Mouse (Mus musculus) embryonic facial prominence, embryonic 15.5 days (tissue): ENCODE results near the gene Nup210. TPM values are rescaled to one million over a fixed set of nuclear protein-coding genes. Genes with fewer than 3 reads are reported as not detected.
"Not testable (repeated sequence)": the region's sequence is repeated elsewhere in the genome, so short reads cannot be mapped to it uniquely, and the experiment has no call there.

Experiments used
- ATAC-seq: fragments of 200-750 bp; cut with Nextera tagmentation; 2 replicates; pipeline ENCODE4 v1.8.0; 2017; ENCODE audit warnings: low read depth, moderate TSS enrichment; ENCODE audit not compliant: insufficient number of reproducible peaks, low FRiP score, low TSS enrichment
- H3K27ac ChIP-seq: fragments of 300-500 bp; sonication (generic); replicated peaks from 2 replicates; pipeline ENCODE4 v1.5.1; 2015; ENCODE audit warnings: mild to moderate bottlenecking, inconsistent platforms
- H3K27me3 ChIP-seq: fragments of 300-500 bp; sonication (generic); 2 replicates; pipeline ENCODE4 v1.6.1; 2015; ENCODE audit warnings: inconsistent platforms
- H3K36me3 ChIP-seq: fragments of 300-500 bp; sonication (generic); 2 replicates; pipeline ENCODE4 v1.6.1; 2015; ENCODE audit warnings: mild to moderate bottlenecking, inconsistent platforms
- H3K4me1 ChIP-seq: fragments of 300-500 bp; sonication (generic); 2 replicates; pipeline ENCODE4 v1.6.1; 2015; ENCODE audit warnings: inconsistent platforms
- H3K4me2 ChIP-seq: fragments of 300-500 bp; sonication (generic); replicated peaks from 2 replicates; pipeline ENCODE4 v1.6.1; 2015; ENCODE audit warnings: mild to moderate bottlenecking, inconsistent platforms
- H3K4me3 ChIP-seq: fragments of 300-500 bp; sonication (generic); replicated peaks from 2 replicates; pipeline ENCODE4 v1.5.1; 2015; ENCODE audit warnings: mild to moderate bottlenecking, inconsistent platforms
- H3K9ac ChIP-seq: fragments of 300-500 bp; sonication (generic); 2 replicates; pipeline ENCODE4 v1.6.1; 2015; ENCODE audit warnings: inconsistent platforms
- H3K9me3 ChIP-seq: fragments of 300-500 bp; sonication (generic); replicated peaks from 2 replicates; pipeline ENCODE4 v1.6.1; 2016; ENCODE audit warnings: inconsistent platforms
- WGBS: fragments of 180-500 bp; shearing (Covaris S2); methylation state at CpG from one replicate; pipeline ENCODE4 v1.1.7; 2015; 5-methylcytosine and 5-hydroxymethylcytosine counted together
- polyA plus RNA-seq: library from polyadenylated mRNA; unstranded; fragments of >200 nt; fragmentation: Nextera tagmentation; extraction: Ambion mirVana; gene quantifications from 2 replicates; pipeline ENCODE4 v1.2.1, GENCODE M21; 2015

The Nup210 gene
- polyA plus RNA-seq, 1 experiment from 2014 or later = 9.2 TPM

DNA sequence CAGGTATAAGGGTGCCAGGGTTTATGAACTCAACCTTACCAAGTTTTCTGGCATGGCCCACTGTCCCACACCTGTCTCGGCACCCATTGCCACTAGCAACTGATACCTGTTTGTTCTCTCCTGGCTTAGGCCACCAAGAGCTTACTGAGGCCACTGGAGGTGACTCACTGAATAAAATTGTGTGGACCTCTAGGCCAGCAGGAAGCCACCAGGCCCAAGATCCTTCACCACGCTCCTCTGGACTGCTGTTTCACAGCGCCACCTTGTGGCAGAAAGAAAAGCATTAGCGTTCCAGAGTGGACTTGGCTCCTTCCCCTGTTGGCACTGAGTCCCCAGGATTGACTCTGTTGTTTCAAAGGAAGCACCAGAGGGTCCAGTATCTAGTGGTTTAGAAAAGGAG lies 23.2 kb upstream of the Nup210 start:
- 26% methylated on average over 4 of the region's 4 CpGs for WGBS
- no peaks in the 10 kb centered on the region for H3K9me3 ChIP-seq
- no peak for ATAC-seq
- no peak overlapping the region for H3K9ac ChIP-seq
- no peak overlapping the region for H3K27ac ChIP-seq
- H3K4me3 ChIP-seq = no peak overlapping the region
- H3K36me3 ChIP-seq = no peaks in the 10 kb centered on the region
- no peaks in the 10 kb centered on the region for H3K4me1 ChIP-seq
- H3K4me2 ChIP-seq = no peak overlapping the region
- H3K27me3 ChIP-seq = no peaks in the 10 kb centered on the region

- ATAC-seq = 0 out of 2 replicates have a peak, but pooled peaks have one; percentile 29
- Histone ChIP-seq H3K4me3 (no peak overlapping the region), H3K27me3 (no peaks in the 10 kb centered on the region), H3K9ac (no peak overlapping the region), H3K4me1 (no peaks in the 10 kb centered on the region), H3K4me2 (no peak overlapping the region), H3K27ac (no peak overlapping the region), H3K9me3 (no peaks in the 10 kb centered on the region), H3K36me3 (no peaks in the 10 kb centered on the region)
- WGBS = 71% methylated on average over 10 of the region's 10 CpGs
Observed at GRCm38 (mm10) chr6:91137343-91137956, 20.8 kb upstream of the Nup210 start.

- no peak overlapping the region for H3K27ac ChIP-seq
- H3K36me3 ChIP-seq = no peaks in the 10 kb centered on the region
- H3K4me1 ChIP-seq = no peaks in the 10 kb centered on the region
- H3K27me3 ChIP-seq = no peaks in the 10 kb centered on the region
- WGBS = 65% methylated on average over 1 of the region's 1 CpGs
- no peak overlapping the region for H3K4me2 ChIP-seq
- no peak overlapping the region for H3K4me3 ChIP-seq
- H3K9ac ChIP-seq = no peak overlapping the region
- no peak for ATAC-seq
- no peaks in the 10 kb centered on the region for H3K9me3 ChIP-seq
Observed at GRCm38 (mm10) chr6:91130856-91131255, 14.2 kb upstream of the Nup210 start.

DNA sequence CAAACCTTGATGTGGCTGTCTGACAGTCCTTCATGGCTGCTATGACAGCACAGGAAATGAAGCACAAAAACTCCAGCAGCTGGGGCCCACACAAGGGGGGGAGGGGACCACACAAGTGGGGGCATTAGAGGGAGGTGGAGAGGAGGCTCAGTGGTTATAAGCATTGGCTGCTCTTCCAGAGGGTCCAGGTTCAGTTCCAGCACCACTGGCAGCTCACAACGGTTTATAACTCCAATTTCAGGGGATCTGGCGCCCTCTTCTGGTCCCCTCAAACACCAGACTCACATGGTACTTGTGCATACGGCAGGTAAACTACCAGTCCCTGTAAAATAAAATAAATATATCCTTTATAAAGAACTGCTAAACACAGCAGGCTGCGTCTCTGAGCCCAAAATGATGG lies 12.4 kb upstream of the Nup210 start:
- H3K4me3 ChIP-seq = no peak overlapping the region
- 53% methylated on average over 4 of the region's 4 CpGs for WGBS

GRCm38 (mm10) chr6:91125228-91125585 lies 8.6 kb upstream of the Nup210 start:
- Histone ChIP-seq H3K27ac (no peak overlapping the region), H3K9ac (no peak overlapping the region), H3K27me3 (no peaks in the 10 kb centered on the region), H3K4me1 (no peaks in the 10 kb centered on the region), H3K36me3 (no peaks in the 10 kb centered on the region), H3K9me3 (no peaks in the 10 kb centered on the region), H3K4me3 (no peak overlapping the region), H3K4me2 (no peak overlapping the region)
- WGBS = 83% methylated on average over 2 of the region's 2 CpGs
- ATAC-seq = no peak

More for the DNA sequence above, 12.4 kb upstream of the Nup210 start:
- Histone ChIP-seq H3K4me2 (no peak overlapping the region), H3K27ac (no peak overlapping the region), H3K27me3 (no peaks in the 10 kb centered on the region), H3K9me3 (no peaks in the 10 kb centered on the region), H3K9ac (no peak overlapping the region), H3K36me3 (no peaks in the 10 kb centered on the region), H3K4me1 (no peaks in the 10 kb centered on the region)
- ATAC-seq = no peak

- Histone ChIP-seq H3K4me1 (no peaks in the 10 kb centered on the region), H3K4me2 (no peak overlapping the region), H3K27ac (no peak overlapping the region), H3K9me3 (no peaks in the 10 kb centered on the region), H3K4me3 (no peak overlapping the region), H3K9ac (no peak overlapping the region), H3K27me3 (no peaks in the 10 kb centered on the region), H3K36me3 (no peaks in the 10 kb centered on the region)
- ATAC-seq = no peak
- 44% methylated on average over 7 of the region's 7 CpGs for WGBS
Observed at GRCm38 (mm10) chr6:91124286-91125227, 7.9 kb upstream of the Nup210 start.

GRCm38 (mm10) chr6:91123453-91123852 lies 6.8 kb upstream of the Nup210 start:
- no peak for ATAC-seq
- WGBS = 66% methylated on average over 3 of the region's 3 CpGs
- Histone ChIP-seq H3K4me1 (no peaks in the 10 kb centered on the region), H3K27ac (no peak overlapping the region), H3K36me3 (no peaks in the 10 kb centered on the region), H3K4me3 (no peak overlapping the region), H3K27me3 (no peaks in the 10 kb centered on the region), H3K9me3 (no peaks in the 10 kb centered on the region), H3K4me2 (no peak overlapping the region), H3K9ac (no peak overlapping the region)

GRCm38 (mm10) chr6:91121089-91121488 lies 4.5 kb upstream of the Nup210 start:
- not testable (repeated sequence) for H3K9ac ChIP-seq, H3K36me3 ChIP-seq, H3K4me3 ChIP-seq, H3K27ac ChIP-seq, ATAC-seq, H3K9me3 ChIP-seq, H3K4me2 ChIP-seq
- H3K27me3 ChIP-seq = peaks cover 11% of the 10 kb centered on the region; the same call in 1 of the 2 replicates
- peaks cover 14% of the 10 kb centered on the region; the same call in 1 of the 2 replicates for H3K4me1 ChIP-seq
- 92% methylated on average over 7 of the region's 7 CpGs for WGBS

DNA sequence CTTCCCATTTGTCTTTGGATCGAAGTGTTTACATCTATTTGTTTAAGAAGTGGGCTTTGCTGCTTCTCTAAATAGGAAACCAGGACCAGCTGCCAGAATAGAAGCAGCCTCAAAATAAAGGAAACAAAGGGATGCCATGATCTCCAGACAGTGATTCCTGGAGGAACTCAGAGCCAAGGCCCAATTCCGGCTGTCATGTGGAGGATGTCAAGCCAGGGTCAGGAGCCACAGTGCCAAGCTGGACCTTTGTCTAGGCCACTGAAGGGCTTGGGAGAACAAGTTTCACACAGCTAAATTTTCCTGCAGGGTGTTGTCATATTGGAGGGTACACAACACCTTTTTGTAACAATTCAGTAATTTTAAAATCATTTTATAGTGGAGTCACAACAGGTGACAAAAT lies 3.6 kb upstream of the Nup210 start:
- no peaks in the 10 kb centered on the region for H3K9me3 ChIP-seq
- H3K4me1 ChIP-seq = peaks cover 16% of the 10 kb centered on the region; the same call in 1 of the 2 replicates
- no peak overlapping the region for H3K4me3 ChIP-seq
- WGBS = 78% methylated on average over 2 of the region's 2 CpGs
- no peak overlapping the region for H3K9ac ChIP-seq
- ATAC-seq = no peak
- H3K27ac ChIP-seq = no peak overlapping the region
- no peaks in the 10 kb centered on the region for H3K36me3 ChIP-seq
- peaks cover 11% of the 10 kb centered on the region; the same call in 1 of the 2 replicates for H3K27me3 ChIP-seq
- no peak overlapping the region for H3K4me2 ChIP-seq

- H3K27ac ChIP-seq = no peak overlapping the region
- no peaks in the 10 kb centered on the region for H3K36me3 ChIP-seq
- no peak overlapping the region for H3K4me3 ChIP-seq
- no peak overlapping the region for H3K9ac ChIP-seq
- H3K27me3 ChIP-seq = peaks cover 11% of the 10 kb centered on the region
- ATAC-seq = no peak
- no peak overlapping the region for H3K4me2 ChIP-seq
- H3K4me1 ChIP-seq = peaks cover 18% of the 10 kb centered on the region
- H3K9me3 ChIP-seq = no peaks in the 10 kb centered on the region
Observed at GRCm38 (mm10) chr6:91118526-91118925, 1.9 kb upstream of the Nup210 start.

GRCm38 (mm10) chr6:91117149-91117548 lies 520 bp upstream of the Nup210 start:
- Histone ChIP-seq H3K27me3 (peaks cover 11% of the 10 kb centered on the region), H3K4me3 (peak overlapping the region; percentile 63), H3K4me2 (peak overlapping the region; percentile 100), H3K9ac (no peak overlapping the region), H3K27ac (no peak overlapping the region), H3K4me1 (peaks cover 18% of the 10 kb centered on the region), H3K9me3 (no peaks in the 10 kb centered on the region), H3K36me3 (no peaks in the 10 kb centered on the region)
- WGBS = 4% methylated on average over 9 of the region's 9 CpGs
- ATAC-seq = no peak
